In genomic region chr2:152142046-152142445, GRCm38 (mm10) we compare ENCODE assay signal across 8 mouse cellular contexts. TPM values are rescaled to one million over a fixed set of nuclear protein-coding genes. Genes with fewer than 3 reads are reported as not detected.
DNase-seq lines count a peak whose midpoint lies in the region; ATAC-seq and TF ChIP-seq lines count a peak whose summit lies in the region.

No protein-coding gene starts in this region.

- peak overlapping the region; percentile 21; the same call in 1 of the 2 replicates for H3K27ac ChIP-seq in heart, embryonic 15.5 days
- H3K27ac ChIP-seq in kidney, postnatal 0 days: peak overlapping the region; percentile 27

- peak overlapping the region; percentile 57 for H3K4me3 ChIP-seq in heart, embryonic 15.5 days
- H3K4me3 ChIP-seq in kidney, postnatal 0 days (replicated peaks; ENCODE audit: low read depth, low read length): peak overlapping the region; percentile 40

- H3K4me2 ChIP-seq in heart, embryonic 15.5 days: peak overlapping the region; percentile 84
- H3K4me2 ChIP-seq in kidney, postnatal 0 days (ENCODE audit: low read length): peak overlapping the region; percentile 81

- peaks cover 58% of the 10 kb centered on the region for H3K27me3 ChIP-seq in heart, embryonic 15.5 days
- peaks cover 18% of the 10 kb centered on the region; the same call in 1 of the 2 replicates for H3K27me3 ChIP-seq in kidney, postnatal 0 days (ENCODE audit: insufficient read depth, low read length)

- no peak for TF ChIP-seq CTCF in kidney, postnatal 0 days (IDR thresholded peaks at IDR 0.05; ENCODE audit: low read depth)

- H3K36me3 ChIP-seq in heart, embryonic 15.5 days: no peaks in the 10 kb centered on the region
- no peaks in the 10 kb centered on the region for H3K36me3 ChIP-seq in kidney, postnatal 0 days (ENCODE audit: insufficient read depth, low read length)

- H3K9me3 ChIP-seq in heart, embryonic 15.5 days (replicated peaks): no peaks in the 10 kb centered on the region
- no peaks in the 10 kb centered on the region for H3K9me3 ChIP-seq in kidney, postnatal 0 days (replicated peaks; ENCODE audit: low read length)

- 0 out of 2 replicates have a peak, but pooled peaks have one; percentile 23 for ATAC-seq in heart, embryonic 15.5 days (replicated peaks; ENCODE audit: insufficient number of reproducible peaks, insufficient read depth, low FRiP score, low read depth)
- ATAC-seq in kidney, postnatal 0 days (replicated peaks; ENCODE audit: low FRiP score, low read depth): peak; percentile 68

- DNase-seq in MN1 (ENCODE audit: low spot score): peak; percentile 42
- DNase-seq in embryo, embryonic 11.5 days (ENCODE audit: low read depth, low spot score): peak; percentile 75
- DNase-seq in kidney, postnatal 0 days (ENCODE audit: low spot score): peak; percentile 92
- peak; percentile 40 for DNase-seq in lung, postnatal 36 days
- no peak for DNase-seq in urinary bladder, adult 18-20 months (ENCODE audit: low spot score in 2 of 2)
- DNase-seq in right cerebral cortex, postnatal 25 days: no peak
- DNase-seq in cerebellum, postnatal 36 days: no peak

- peaks cover 32% of the 10 kb centered on the region for H3K4me1 ChIP-seq in heart, embryonic 15.5 days (replicated peaks)
- peaks cover 25% of the 10 kb centered on the region; the same call in 1 of the 2 replicates for H3K4me1 ChIP-seq in kidney, postnatal 0 days (replicated peaks; ENCODE audit: insufficient read depth, low read length)

- 3% methylated on average over 13 of the region's 13 CpGs for WGBS in heart, embryonic 15.5 days
- WGBS in kidney, postnatal 0 days: 0% methylated on average over 13 of the region's 13 CpGs

- peak overlapping the region; percentile 49 for H3K9ac ChIP-seq in heart, embryonic 15.5 days
- peak overlapping the region; percentile 49; the same call in 1 of the 2 replicates for H3K9ac ChIP-seq in kidney, postnatal 0 days (ENCODE audit: low read depth, low read length)

RNA-seq across cellular contexts. Expression of gene Tcf15, which starts 1.3 kb away (rescaled TPM):
- polyA plus RNA-seq in heart, embryonic 15.5 days (2015; fragmentation: Nextera tagmentation; extraction: Ambion mirVana): 14.1 and 14.3 TPM in 2 replicates
- 12.2 and 15.5 TPM in 2 replicates for polyA plus RNA-seq in kidney, postnatal 0 days (2015; fragmentation: Nextera tagmentation; extraction: Ambion mirVana)

RNA-seq across cellular contexts. Expression of gene Srxn1, which starts 36.7 kb away (rescaled TPM):
- 5.3 and 10.3 TPM in 2 replicates for polyA plus RNA-seq in heart, embryonic 15.5 days (2015; fragmentation: Nextera tagmentation; extraction: Ambion mirVana)
- 19.7 and 20.3 TPM in 2 replicates for polyA plus RNA-seq in kidney, postnatal 0 days (2015; fragmentation: Nextera tagmentation; extraction: Ambion mirVana)

Comparison
In these comparisons a context has a peak if more than half of its experiments do, and no peak if none do; other contexts are left out.
1. DNase-seq: peak in MN1 (single experiment), embryo, embryonic 11.5 days (single experiment), kidney, postnatal 0 days (single experiment) and lung, postnatal 36 days (single experiment); none in urinary bladder, adult 18-20 months (0 of 2), right cerebral cortex, postnatal 25 days (single experiment) and cerebellum, postnatal 36 days (0 of 2).